Mouse (Mus musculus): ENCODE results near the gene Cdc42se1.

- TF ChIP-seq POLR2A (IDR thresholded peaks at IDR 0.05; ENCODE audit: insufficient read depth, low read depth, low read length) (no peak), CTCF (IDR thresholded peaks at IDR 0.05; ENCODE audit: insufficient read depth, low read depth, low read length) (no peak)
These were observed 9.1 kb downstream of the Cdc42se1 start for GRCm38 (mm10) chr3:95237541-95238099.
